In genomic region chr11:42999188-42999587, GRCm38 (mm10) we compare ENCODE assay signal across 8 mouse cellular contexts. TPM values are rescaled to one million over a fixed set of nuclear protein-coding genes. Genes with fewer than 3 reads are reported as not detected.
A peak's percentile ranks its signal among the peaks of the same experiment; 100 is the strongest.
DNase-seq lines count a peak whose midpoint lies in the region; ATAC-seq and TF ChIP-seq lines count a peak whose summit lies in the region.
"Had no signal": no experiment of that assay in that cellular context is flagged by ENCODE, and none has a peak within 500 bp of the region (broad histone marks: within the 10 kb centered on the region; RNA-seq: fewer than 3 reads in every experiment).

No protein-coding gene starts in this region.

- no peak for ATAC-seq in hindbrain, embryonic 16.5 days

- H3K36me3 ChIP-seq in hindbrain, embryonic 10.5 days = no peaks in the 10 kb centered on the region
- H3K36me3 ChIP-seq in hindbrain, embryonic 16.5 days (ENCODE audit: control insufficient read depth, insufficient read depth, low read length) = no peaks in the 10 kb centered on the region
- H3K36me3 ChIP-seq in C2C12 (ENCODE audit: control insufficient read depth, insufficient read depth) = no peaks in the 10 kb centered on the region

- H3K4me1 ChIP-seq in hindbrain, embryonic 10.5 days (replicated peaks) = no peaks in the 10 kb centered on the region
- H3K4me1 ChIP-seq in hindbrain, embryonic 16.5 days (ENCODE audit: control insufficient read depth, insufficient read depth, low read depth, low read length) = no peaks in the 10 kb centered on the region

- DNase-seq in hindbrain, embryonic 10.5 days (ENCODE audit: low spot score) = peak; percentile 10
- DNase-seq in WW6 (ENCODE audit: low read depth, low spot score) = peak; percentile 3
- peak; percentile 8 for DNase-seq in kidney, postnatal 14 days
- no peak for DNase-seq in urinary bladder, postnatal 4 days (ENCODE audit: low spot score in 2 of 2)
- DNase-seq in urinary bladder, postnatal 10 days (ENCODE audit: low spot score) = no peak

- H3K9ac ChIP-seq in hindbrain, embryonic 16.5 days (ENCODE audit: low read depth, low read length) = no peak overlapping the region

- H3K79me3 ChIP-seq in C2C12 (ENCODE audit: low read depth) = no peaks in the 10 kb centered on the region

- no peaks in the 10 kb centered on the region for H3K27me3 ChIP-seq in hindbrain, embryonic 10.5 days (ENCODE audit: insufficient read depth, poor library complexity, severe bottlenecking)
- no peaks in the 10 kb centered on the region for H3K27me3 ChIP-seq in hindbrain, embryonic 16.5 days (replicated peaks; ENCODE audit: control insufficient read depth, insufficient read depth, low read length)
- no peaks in the 10 kb centered on the region for H3K27me3 ChIP-seq in C2C12 (ENCODE audit: control insufficient read depth, insufficient read depth, insufficient read length)

- H3K4me3 ChIP-seq in hindbrain, embryonic 10.5 days = no peak overlapping the region
- no peak overlapping the region for H3K4me3 ChIP-seq in hindbrain, embryonic 16.5 days (ENCODE audit: low read length)
- no peak overlapping the region for H3K4me3 ChIP-seq in C2C12 (ENCODE audit: insufficient read depth, poor library complexity, severe bottlenecking)

- no peak overlapping the region for H3K4me2 ChIP-seq in hindbrain, embryonic 16.5 days (ENCODE audit: low read length)

- no peaks in the 10 kb centered on the region for H3K9me3 ChIP-seq in hindbrain, embryonic 10.5 days
- H3K9me3 ChIP-seq in hindbrain, embryonic 16.5 days (ENCODE audit: control insufficient read depth, low read length) = no peaks in the 10 kb centered on the region

- no peak overlapping the region for H3ac ChIP-seq in C2C12 (ENCODE audit: control insufficient read depth, insufficient read length, low read depth)

- 61% methylated on average over 3 of the region's 3 CpGs for WGBS in hindbrain, embryonic 10.5 days
- 65% methylated on average over 3 of the region's 3 CpGs for WGBS in hindbrain, embryonic 16.5 days

- H3K27ac ChIP-seq in hindbrain, embryonic 10.5 days = no peak overlapping the region
- H3K27ac ChIP-seq in hindbrain, embryonic 16.5 days (ENCODE audit: low read depth, low read length) = no peak overlapping the region

- peak; percentile 43 for TF ChIP-seq CTCF in C2C12 (IDR thresholded peaks at IDR 0.05; ENCODE audit: control insufficient read depth, insufficient read depth, insufficient read length)

- no peaks in the 10 kb centered on the region for H3K79me2 ChIP-seq in C2C12 (ENCODE audit: control insufficient read depth, insufficient read depth)

TF ChIP-seq in C2C12, 6 proteins besides CTCF, POLR2A, EP300 and RAD21:
- TF ChIP-seq MYOD1 (IDR thresholded peaks at IDR 0.05; ENCODE audit: control insufficient read depth, insufficient read length, low read depth) (peak; percentile 66), MYOG (IDR thresholded peaks at IDR 0.05; ENCODE audit: control insufficient read depth, extremely low read depth, insufficient read length) (no peak)
TF ChIP-seq in C2C12: peak in this region for 1.

RNA-seq across cellular contexts. Expression of gene Gm9972, which starts 36.4 kb away (rescaled TPM):
- polyA plus RNA-seq in hindbrain, embryonic 10.5 days (2016; fragmentation: Nextera tagmentation; extraction: Ambion mirVana) = 0.13 TPM in 1 of 2 replicates, not detected in the other
- 0.16 TPM in 1 of 2 replicates, not detected in the other for polyA plus RNA-seq in hindbrain, embryonic 16.5 days (2015; fragmentation: Nextera tagmentation; extraction: Ambion mirVana)
- not detected for polyA plus RNA-seq in C2C12 (2012; fragmentation: generic; extraction: Trizol)
- polyA plus RNA-seq: heart, embryonic 14.5 days had no signal

Comparison
In these comparisons a context has a peak if more than half of its experiments do, and no peak if none do; other contexts are left out.
1. DNase-seq: peak in hindbrain, embryonic 10.5 days (single experiment), WW6 (single experiment) and kidney, postnatal 14 days (single experiment); none in urinary bladder, postnatal 4 days (0 of 2) and urinary bladder, postnatal 10 days (single experiment).